Mouse (Mus musculus) limb, embryonic 12.5 days (tissue): ENCODE measurements around the gene Tmem120b. TPM values are rescaled to one million over a fixed set of nuclear protein-coding genes. Genes with fewer than 3 reads are reported as not detected.
A peak's percentile ranks its signal among the peaks of the same experiment; 100 is the strongest.

Source experiments
- ATAC-seq: fragments of 200-750 bp; cut with Nextera tagmentation; 2 replicates; pipeline ENCODE4 v1.8.0; 2017; ENCODE audit warnings: low read depth, moderate TSS enrichment; ENCODE audit not compliant: insufficient number of reproducible peaks, insufficient read depth, low FRiP score, low TSS enrichment
- H3K27ac ChIP-seq: fragments of 300-500 bp; sonication (generic); 2 replicates; pipeline ENCODE4 v1.5.1; 2016; ENCODE audit warnings: mild to moderate bottlenecking, moderate library complexity
- H3K27me3 ChIP-seq: fragments of 300-500 bp; sonication (generic); 2 replicates; pipeline ENCODE4 v1.6.1; 2016; ENCODE audit warnings: mild to moderate bottlenecking, moderate library complexity
- H3K36me3 ChIP-seq: fragments of 300-500 bp; sonication (generic); 2 replicates; pipeline ENCODE4 v1.6.1; 2016; ENCODE audit warnings: mild to moderate bottlenecking, moderate library complexity
- H3K4me1 ChIP-seq: fragments of 300-500 bp; sonication (generic); replicated peaks from 2 replicates; pipeline ENCODE4 v1.6.1; 2016
- H3K4me2 ChIP-seq: fragments of 300-500 bp; sonication (generic); 2 replicates; pipeline ENCODE4 v1.6.1; 2016; ENCODE audit warnings: mild to moderate bottlenecking, moderate library complexity
- H3K4me3 ChIP-seq: fragments of 300-500 bp; sonication (generic); replicated peaks from 2 replicates; pipeline ENCODE4 v1.5.1; 2016; ENCODE audit warnings: mild to moderate bottlenecking
- H3K9ac ChIP-seq: fragments of 300-500 bp; sonication (generic); replicated peaks from 2 replicates; pipeline ENCODE4 v1.6.1; 2016; ENCODE audit warnings: mild to moderate bottlenecking, moderate library complexity
- H3K9me3 ChIP-seq: fragments of 300-500 bp; sonication (generic); 2 replicates; pipeline ENCODE4 v1.6.1; 2016; ENCODE audit warnings: mild to moderate bottlenecking, moderate library complexity
- WGBS: fragments of 180-500 bp; shearing (Covaris S2); methylation state at CpG from one replicate; pipeline ENCODE4 v1.1.7; 2016; 5-methylcytosine and 5-hydroxymethylcytosine counted together
- polyA plus RNA-seq: library from polyadenylated mRNA; unstranded; fragments of >200 nt; fragmentation: Nextera tagmentation; extraction: Ambion mirVana; gene quantifications from 2 replicates; pipeline ENCODE4 v1.2.1, GENCODE M21; 2016

Tmem120b gene
- polyA plus RNA-seq, 1 experiment from 2014 or later: 14.1 TPM

DNA sequence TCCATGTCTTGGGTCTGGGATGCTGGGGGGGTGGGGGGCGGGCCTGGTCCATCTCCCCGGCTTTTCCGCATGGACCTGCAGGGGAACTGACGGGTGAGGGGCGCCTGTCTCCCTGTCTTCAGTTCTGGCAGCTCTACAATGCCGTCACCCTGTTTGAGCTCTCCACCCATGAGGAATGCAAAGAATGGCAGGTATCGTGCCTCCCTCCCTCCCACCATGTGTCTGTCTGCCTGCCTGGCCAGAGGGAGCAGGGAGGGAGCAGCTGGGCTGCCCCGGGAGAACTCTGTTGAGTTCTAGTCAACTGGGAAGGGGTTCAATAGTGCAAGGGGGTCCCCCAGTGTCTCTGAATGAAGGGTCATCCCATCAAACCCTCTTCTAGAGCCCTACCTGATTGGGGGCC is 47.9 kb downstream of the Tmem120b start:
- no peak overlapping the region for H3K9ac ChIP-seq
- no peak for ATAC-seq
- H3K4me2 ChIP-seq: no peak overlapping the region
- H3K4me1 ChIP-seq: peaks cover 5% of the 10 kb centered on the region; the same call in 1 of the 2 replicates
- WGBS: 64% methylated on average over 8 of the region's 8 CpGs
- H3K4me3 ChIP-seq: no peak overlapping the region
- no peaks in the 10 kb centered on the region for H3K27me3 ChIP-seq
- no peak overlapping the region for H3K27ac ChIP-seq
- no peaks in the 10 kb centered on the region for H3K9me3 ChIP-seq
- peaks cover 14% of the 10 kb centered on the region; the same call in 1 of the 2 replicates for H3K36me3 ChIP-seq

DNA sequence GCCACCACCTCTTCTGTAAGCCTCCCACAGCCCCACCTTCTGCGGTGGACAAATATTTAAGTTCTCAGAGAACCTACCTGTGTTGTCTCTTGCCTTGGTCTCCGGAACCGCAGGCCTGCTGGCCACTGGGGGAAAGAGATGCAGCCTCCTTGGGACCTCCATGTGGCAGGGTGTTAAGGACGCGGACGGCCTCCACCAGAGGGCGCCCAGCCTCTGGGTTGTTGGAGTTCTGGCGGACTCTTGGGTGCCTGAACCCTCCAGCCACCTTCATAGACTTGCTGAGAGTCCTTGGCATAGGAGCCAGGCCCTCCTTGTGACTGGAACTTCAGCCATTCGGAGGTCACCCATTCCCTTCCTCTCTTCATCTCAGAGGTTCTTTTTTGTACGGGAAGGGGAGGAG is 49.0 kb downstream of the Tmem120b start:
- Histone ChIP-seq H3K27ac (no peak overlapping the region), H3K27me3 (no peaks in the 10 kb centered on the region), H3K4me1 (0 out of 2 replicates have a peak, but pooled peaks cover 5% of the 10 kb centered on the region), H3K4me3 (no peak overlapping the region), H3K9me3 (peaks cover 2% of the 10 kb centered on the region; the same call in 1 of the 2 replicates), H3K9ac (no peak overlapping the region), H3K4me2 (no peak overlapping the region), H3K36me3 (peaks cover 15% of the 10 kb centered on the region; the same call in 1 of the 2 replicates)
- ATAC-seq: 0 out of 2 replicates have a peak, but pooled peaks have one; percentile 24
- 20% methylated on average over 10 of the region's 10 CpGs for WGBS

DNA sequence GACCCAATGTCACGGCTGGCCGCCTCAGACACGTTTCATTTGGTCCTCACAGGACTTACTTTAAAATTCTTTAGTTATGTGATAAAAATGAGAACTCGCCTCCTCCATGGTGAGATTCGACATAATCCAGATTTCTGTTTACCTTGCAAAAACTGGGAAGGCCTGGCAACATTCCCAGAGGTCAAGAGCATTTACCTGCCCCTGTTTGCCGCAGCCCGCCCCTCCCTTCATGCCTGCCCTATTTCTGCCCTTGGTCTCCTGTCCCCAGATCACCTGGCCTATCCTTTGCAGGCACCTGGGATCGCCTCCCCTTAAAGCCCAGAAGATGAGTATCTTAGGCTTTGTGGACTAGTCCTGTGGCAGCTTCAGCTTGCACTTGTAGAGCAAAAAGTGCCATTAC is 49.6 kb downstream of the Tmem120b start:
- 86% methylated on average over 8 of the region's 8 CpGs for WGBS
- Histone ChIP-seq H3K9me3 (peaks cover 5% of the 10 kb centered on the region; the same call in 1 of the 2 replicates), H3K4me2 (no peak overlapping the region), H3K4me3 (no peak overlapping the region), H3K9ac (no peak overlapping the region), H3K36me3 (peaks cover 20% of the 10 kb centered on the region; the same call in 1 of the 2 replicates), H3K4me1 (0 out of 2 replicates have a peak, but pooled peaks cover 5% of the 10 kb centered on the region), H3K27me3 (no peaks in the 10 kb centered on the region), H3K27ac (no peak overlapping the region)
- ATAC-seq: no peak

DNA sequence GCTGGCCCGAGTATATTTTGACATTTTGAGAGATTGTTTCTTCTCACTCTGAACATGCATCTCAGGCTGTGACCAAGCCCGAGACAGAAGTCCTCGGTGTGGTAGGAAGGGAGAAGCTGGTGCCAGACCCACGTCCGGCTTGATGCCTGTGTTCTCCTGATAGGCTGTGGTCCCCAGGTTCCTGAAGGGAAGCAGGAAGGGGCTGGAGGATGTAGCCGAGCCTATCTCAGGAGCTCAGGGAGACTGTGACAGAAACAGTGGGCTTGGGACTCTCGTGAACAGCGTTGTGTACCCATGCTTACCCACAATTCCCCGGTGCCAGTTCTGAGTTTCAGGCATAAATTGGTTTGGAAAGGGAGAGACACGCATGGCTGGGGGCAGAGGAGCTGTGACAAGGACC is 50.6 kb downstream of the Tmem120b start:
- Histone ChIP-seq H3K4me1 (0 out of 2 replicates have a peak, but pooled peaks cover 5% of the 10 kb centered on the region), H3K36me3 (peaks cover 28% of the 10 kb centered on the region; the same call in 1 of the 2 replicates), H3K27ac (no peak overlapping the region), H3K4me3 (no peak overlapping the region), H3K9me3 (peaks cover 5% of the 10 kb centered on the region; the same call in 1 of the 2 replicates), H3K27me3 (no peaks in the 10 kb centered on the region), H3K4me2 (no peak overlapping the region), H3K9ac (no peak overlapping the region)
- 79% methylated on average over 10 of the region's 10 CpGs for WGBS
- ATAC-seq: no peak

DNA sequence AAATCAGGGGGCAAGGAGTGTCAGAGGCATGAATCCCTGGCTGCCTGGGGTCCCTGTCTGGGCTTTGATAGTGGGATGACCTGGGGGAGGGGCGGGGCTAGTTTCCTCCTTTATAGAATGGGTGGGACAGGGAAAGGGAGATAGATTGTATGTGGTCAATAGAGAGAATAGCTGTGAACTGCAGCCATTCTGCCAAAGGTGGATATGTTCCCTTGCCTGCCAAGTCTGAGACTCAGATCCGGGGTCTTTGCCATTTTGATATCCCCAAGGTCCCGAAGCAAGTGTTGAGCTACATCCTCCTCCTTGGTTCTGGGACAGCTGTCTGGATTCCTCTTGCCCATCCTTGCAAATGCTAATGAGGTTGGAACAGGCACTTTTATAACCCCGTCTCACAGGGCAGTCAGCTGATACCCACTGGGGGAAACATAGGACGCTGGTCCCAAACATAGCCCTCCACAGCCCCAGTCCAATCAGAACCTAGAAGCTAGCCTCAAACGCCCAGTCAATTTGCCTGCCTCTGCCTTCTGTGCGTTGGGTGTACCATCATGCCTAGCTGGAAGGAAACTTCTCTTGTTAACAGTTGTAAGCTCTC is 52.5 kb downstream of the Tmem120b start:
- H3K4me1 ChIP-seq: 0 out of 2 replicates have a peak, but pooled peaks cover 5% of the 10 kb centered on the region
- no peak for ATAC-seq
- H3K27ac ChIP-seq: no peak overlapping the region
- no peak overlapping the region for H3K4me3 ChIP-seq
- peaks cover 5% of the 10 kb centered on the region; the same call in 1 of the 2 replicates for H3K9me3 ChIP-seq
- peaks cover 37% of the 10 kb centered on the region; the same call in 1 of the 2 replicates for H3K36me3 ChIP-seq
- no peaks in the 10 kb centered on the region for H3K27me3 ChIP-seq
- 67% methylated on average over 7 of the region's 7 CpGs for WGBS
- H3K4me2 ChIP-seq: no peak overlapping the region
- H3K9ac ChIP-seq: 0 out of 2 replicates have a peak overlapping the region, but pooled peaks have one; percentile 4

DNA sequence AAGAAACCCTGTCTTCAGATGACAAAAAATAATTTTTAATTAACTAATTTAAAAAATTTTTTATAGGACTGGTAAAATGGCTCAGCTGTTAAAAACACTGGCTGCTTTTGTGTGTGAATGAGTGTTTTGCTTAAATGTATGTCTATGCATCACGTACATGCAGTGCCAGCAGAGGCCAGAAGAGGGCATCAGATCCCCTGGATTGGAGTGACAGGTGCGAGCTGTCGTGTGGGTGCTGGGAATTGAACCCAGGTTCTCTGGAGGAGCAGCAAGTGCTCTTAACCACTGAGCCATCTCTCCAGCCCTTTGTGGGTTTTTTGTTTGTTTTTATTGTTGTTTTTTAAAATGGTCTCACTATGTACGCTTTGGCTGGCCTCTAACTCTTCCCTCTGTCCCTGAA is 54.0 kb downstream of the Tmem120b start:
- Histone ChIP-seq H3K4me2 (no peak overlapping the region), H3K9me3 (peaks cover 5% of the 10 kb centered on the region; the same call in 1 of the 2 replicates), H3K27ac (no peak overlapping the region), H3K9ac (no peak overlapping the region), H3K4me3 (no peak overlapping the region), H3K27me3 (no peaks in the 10 kb centered on the region), H3K36me3 (peaks cover 45% of the 10 kb centered on the region), H3K4me1 (0 out of 2 replicates have a peak, but pooled peaks cover 3% of the 10 kb centered on the region)
- WGBS: 92% methylated on average over 4 of the region's 4 CpGs
- ATAC-seq: no peak

DNA sequence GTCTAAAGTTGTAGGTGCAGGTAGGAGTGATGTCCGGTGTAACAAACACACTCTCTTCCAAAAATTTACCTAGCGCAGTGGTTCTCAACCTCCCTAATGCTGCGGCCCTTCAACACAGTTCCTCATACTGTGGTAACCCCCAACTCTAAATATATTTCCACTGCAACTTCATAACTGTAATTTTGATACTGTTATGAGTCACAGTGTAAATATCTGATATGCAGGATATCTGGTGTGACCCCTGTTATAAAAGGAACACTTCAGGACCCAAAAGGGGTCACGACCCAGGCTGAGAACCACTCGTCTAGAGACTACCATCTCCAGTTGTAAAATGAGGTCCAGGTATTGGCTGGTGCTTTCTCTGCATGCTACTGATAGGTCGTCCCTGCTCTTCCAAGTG is 56.9 kb downstream of the Tmem120b start:
- peaks cover 58% of the 10 kb centered on the region for H3K36me3 ChIP-seq

DNA sequence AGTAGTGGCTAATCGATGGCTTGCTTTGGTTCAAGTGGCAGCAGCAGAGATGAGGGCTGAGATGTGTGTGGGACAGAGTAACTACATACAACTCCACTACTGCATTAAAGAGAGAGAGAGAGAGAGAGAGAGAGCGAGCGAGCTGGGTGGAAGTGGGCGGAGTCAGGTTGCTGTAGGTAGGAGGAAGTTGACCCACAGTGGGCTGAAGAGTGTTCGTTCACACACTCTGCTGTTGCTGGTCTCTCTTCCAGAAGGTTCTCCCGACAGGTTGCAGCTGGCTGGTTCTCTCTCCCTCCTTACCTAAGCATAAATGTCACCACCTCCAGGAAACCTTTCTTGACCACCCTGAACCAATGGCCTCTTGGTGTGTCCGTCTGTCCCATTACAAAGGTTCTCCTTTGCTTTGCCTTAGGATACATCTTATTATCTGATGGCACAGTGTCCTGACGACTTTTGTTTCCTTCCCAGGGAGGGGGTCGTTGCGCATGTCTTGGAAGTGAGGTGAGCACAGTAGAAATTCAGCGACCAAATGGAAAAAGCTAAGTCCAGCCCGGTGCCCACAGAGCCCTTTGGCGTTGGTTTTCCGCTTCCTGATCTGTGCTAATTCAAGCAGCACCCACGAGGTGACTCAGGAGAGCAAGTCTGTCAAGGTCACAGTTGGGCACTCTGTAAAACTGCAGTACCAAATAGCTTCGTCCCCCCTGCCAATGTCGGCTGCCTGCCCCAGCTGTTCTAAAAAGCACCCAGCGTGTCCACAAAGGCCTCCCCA is 57.6 kb downstream of the Tmem120b start:
- Histone ChIP-seq H3K4me2 (no peak overlapping the region), H3K27ac (no peak overlapping the region), H3K9ac (no peak overlapping the region), H3K36me3 (peaks cover 65% of the 10 kb centered on the region), H3K4me3 (no peak overlapping the region), H3K4me1 (0 out of 2 replicates have a peak, but pooled peaks cover 3% of the 10 kb centered on the region), H3K27me3 (no peaks in the 10 kb centered on the region), H3K9me3 (peaks cover 5% of the 10 kb centered on the region; the same call in 1 of the 2 replicates)
- ATAC-seq: no peak
- 86% methylated on average over 18 of the region's 18 CpGs for WGBS

More for the DNA sequence above, 56.9 kb downstream of the Tmem120b start:
- Histone ChIP-seq H3K4me3 (no peak overlapping the region), H3K9me3 (peaks cover 5% of the 10 kb centered on the region; the same call in 1 of the 2 replicates), H3K4me2 (no peak overlapping the region), H3K27ac (no peak overlapping the region), H3K9ac (no peak overlapping the region), H3K4me1 (0 out of 2 replicates have a peak, but pooled peaks cover 3% of the 10 kb centered on the region), H3K27me3 (no peaks in the 10 kb centered on the region)
- ATAC-seq: no peak
- WGBS: 80% methylated on average over 6 of the region's 6 CpGs

DNA sequence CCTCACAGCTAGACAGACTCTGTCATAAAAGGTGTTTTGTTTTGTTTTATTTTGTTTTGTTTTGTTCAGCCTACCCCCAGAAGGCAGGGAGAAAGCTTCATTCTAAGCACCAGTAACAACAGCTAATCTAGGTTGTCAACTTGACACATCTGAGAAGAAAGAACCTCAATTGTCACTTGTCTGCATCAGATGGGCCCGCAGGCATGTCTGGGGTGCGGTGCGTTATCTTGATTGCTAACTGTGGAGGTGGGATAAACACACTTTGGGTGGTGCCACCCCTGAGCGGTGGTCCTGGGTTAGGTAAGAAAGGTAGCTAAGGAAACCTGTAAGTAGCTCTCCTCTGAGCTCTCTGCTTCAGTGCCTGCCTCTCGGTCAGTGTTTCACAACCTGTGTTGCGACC is 58.8 kb downstream of the Tmem120b start:
- Histone ChIP-seq H3K4me2 (no peak overlapping the region), H3K9ac (no peak overlapping the region), H3K4me3 (no peak overlapping the region), H3K27ac (no peak overlapping the region), H3K4me1 (peaks cover 11% of the 10 kb centered on the region), H3K36me3 (peaks cover 68% of the 10 kb centered on the region), H3K9me3 (peaks cover 5% of the 10 kb centered on the region; the same call in 1 of the 2 replicates), H3K27me3 (no peaks in the 10 kb centered on the region)
- 67% methylated on average over 6 of the region's 6 CpGs for WGBS
- ATAC-seq: no peak

DNA sequence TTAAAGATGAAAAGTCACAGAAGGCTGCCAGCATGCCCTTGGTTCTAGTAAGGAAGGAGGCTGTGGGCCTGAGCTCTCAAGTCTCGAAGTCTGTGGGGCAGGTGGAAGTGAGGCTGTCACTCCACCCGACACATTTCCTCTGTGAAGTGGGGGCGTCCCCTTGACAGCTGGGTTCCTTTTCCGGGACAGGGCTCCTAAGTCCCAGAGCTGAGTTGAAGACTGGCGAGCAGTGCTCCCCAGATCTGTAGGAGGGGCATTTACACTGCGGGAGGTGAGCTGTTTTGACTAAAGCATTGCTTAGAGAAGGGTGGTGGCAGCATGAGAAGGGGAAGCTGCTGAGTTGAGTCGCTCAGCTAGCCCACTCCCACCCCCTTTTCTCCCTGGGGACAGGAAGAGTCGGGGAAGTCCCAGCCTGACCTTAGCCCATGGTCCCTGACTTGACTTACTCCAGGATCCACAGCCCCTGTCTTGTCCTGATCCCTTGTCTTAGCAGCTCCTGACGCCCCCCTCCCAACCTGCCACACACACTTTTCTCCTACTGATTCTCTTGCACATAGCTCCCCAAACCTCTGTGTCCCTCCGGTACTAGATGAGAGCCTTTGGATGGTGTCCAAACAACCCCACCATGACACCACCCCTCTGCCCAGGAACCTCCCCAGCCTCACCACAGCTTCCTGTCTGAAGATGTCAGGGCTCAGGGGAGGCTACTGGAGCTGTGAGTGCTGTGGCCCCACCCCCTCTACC is 60.4 kb downstream of the Tmem120b start:
- no peak overlapping the region for H3K4me2 ChIP-seq
- WGBS: 69% methylated on average over 10 of the region's 10 CpGs
- H3K9me3 ChIP-seq: no peaks in the 10 kb centered on the region
- no peak for ATAC-seq
- no peaks in the 10 kb centered on the region for H3K27me3 ChIP-seq
- H3K27ac ChIP-seq: no peak overlapping the region
- peaks cover 27% of the 10 kb centered on the region for H3K4me1 ChIP-seq
- H3K36me3 ChIP-seq: peaks cover 58% of the 10 kb centered on the region
- no peak overlapping the region for H3K4me3 ChIP-seq
- no peak overlapping the region; the same call in 1 of the 2 replicates for H3K9ac ChIP-seq
